Mouse (Mus musculus) kidney, embryonic 15.5 days (tissue): Measurements from ENCODE around the gene Islr. TPM values are rescaled to one million over a fixed set of nuclear protein-coding genes. Genes with fewer than 3 reads are reported as not detected.
A peak's percentile ranks its signal among the peaks of the same experiment; 100 is the strongest.

Experiments used
- ATAC-seq: fragments of 200-750 bp; cut with Nextera tagmentation; replicated peaks from 2 replicates; pipeline ENCODE4 v1.8.0; 2017; ENCODE audit warnings: moderate TSS enrichment; ENCODE audit not compliant: low FRiP score
- H3K27ac ChIP-seq: fragments of 300-500 bp; sonication (generic); 2 replicates; pipeline ENCODE4 v1.5.1; 2015; ENCODE audit warnings: mild to moderate bottlenecking, inconsistent platforms
- H3K27me3 ChIP-seq: fragments of 300-500 bp; sonication (generic); 2 replicates; pipeline ENCODE4 v1.6.1; 2015; ENCODE audit warnings: inconsistent platforms
- H3K36me3 ChIP-seq: fragments of 300-500 bp; sonication (generic); 2 replicates; pipeline ENCODE4 v1.6.1; 2015; ENCODE audit warnings: inconsistent platforms
- H3K4me1 ChIP-seq: fragments of 300-500 bp; sonication (generic); 2 replicates; pipeline ENCODE4 v1.6.1; 2015; ENCODE audit warnings: inconsistent platforms
- H3K4me2 ChIP-seq: fragments of 300-500 bp; sonication (generic); 2 replicates; pipeline ENCODE4 v1.6.1; 2015; ENCODE audit warnings: moderate library complexity, mild to moderate bottlenecking, inconsistent platforms
- H3K4me3 ChIP-seq: fragments of 300-500 bp; sonication (generic); replicated peaks from 2 replicates; pipeline ENCODE4 v1.5.1; 2015; ENCODE audit warnings: mild to moderate bottlenecking, inconsistent platforms
- H3K9ac ChIP-seq: fragments of 300-500 bp; sonication (generic); 2 replicates; pipeline ENCODE4 v1.6.1; 2015; ENCODE audit warnings: mild to moderate bottlenecking, inconsistent platforms
- H3K9me3 ChIP-seq: fragments of 300-500 bp; sonication (generic); replicated peaks from 2 replicates; pipeline ENCODE4 v1.6.1; 2016; ENCODE audit warnings: inconsistent platforms
- WGBS: fragments of 180-500 bp; shearing (Covaris S2); methylation state at CpG from one replicate; pipeline ENCODE4 v1.1.7; 2015; ENCODE audit warnings: mixed read lengths; 5-methylcytosine and 5-hydroxymethylcytosine counted together
- polyA plus RNA-seq: library from polyadenylated mRNA; unstranded; fragments of >200 nt; fragmentation: Nextera tagmentation; extraction: Ambion mirVana; gene quantifications from 2 replicates; pipeline ENCODE4 v1.2.1, GENCODE M21; 2015

The Islr gene
- polyA plus RNA-seq, 1 experiment from 2014 or later, result 94.7 TPM

- 0 out of 2 replicates have a peak, but pooled peaks cover 3% of the 10 kb centered on the region for H3K36me3 ChIP-seq
- H3K9me3 ChIP-seq, result no peaks in the 10 kb centered on the region
- peak overlapping the region; percentile 58 for H3K4me2 ChIP-seq
- H3K4me3 ChIP-seq, result peak overlapping the region; percentile 39
- peak overlapping the region; percentile 23; the same call in 1 of the 2 replicates for H3K9ac ChIP-seq
- peaks cover 73% of the 10 kb centered on the region for H3K4me1 ChIP-seq
- 69% methylated on average over 13 of the region's 13 CpGs for WGBS
- 0 out of 2 replicates have a peak, but pooled peaks have one; percentile 5 for ATAC-seq
- peak overlapping the region; percentile 95 for H3K27ac ChIP-seq
- H3K27me3 ChIP-seq, result no peaks in the 10 kb centered on the region
Observed at GRCm38 (mm10) chr9:58157838-58158237, 46.3 kb downstream of the Islr start.

GRCm38 (mm10) chr9:58156819-58157560, 47.1 kb downstream of the Islr start:
- Histone ChIP-seq H3K4me2 (peak overlapping the region; percentile 58), H3K27me3 (no peaks in the 10 kb centered on the region), H3K27ac (peak overlapping the region; percentile 95), H3K36me3 (peaks cover 5% of the 10 kb centered on the region; the same call in 1 of the 2 replicates), H3K4me3 (peak overlapping the region; percentile 39), H3K9ac (peak overlapping the region; percentile 8; the same call in 1 of the 2 replicates), H3K4me1 (peaks cover 72% of the 10 kb centered on the region), H3K9me3 (no peaks in the 10 kb centered on the region)
- no peak for ATAC-seq
- 85% methylated on average over 22 of the region's 22 CpGs for WGBS

GRCm38 (mm10) chr9:58155366-58155765, 48.7 kb downstream of the Islr start:
- no peak overlapping the region for H3K9ac ChIP-seq
- peak; percentile 41; the same call in 1 of the 2 replicates for ATAC-seq
- peak overlapping the region; percentile 95 for H3K27ac ChIP-seq
- peak overlapping the region; percentile 58; the same call in 1 of the 2 replicates for H3K4me2 ChIP-seq
- H3K4me1 ChIP-seq, result peaks cover 67% of the 10 kb centered on the region
- 36% methylated on average over 3 of the region's 3 CpGs for WGBS
- H3K36me3 ChIP-seq, result peaks cover 18% of the 10 kb centered on the region; the same call in 1 of the 2 replicates
- no peak overlapping the region for H3K4me3 ChIP-seq
- no peaks in the 10 kb centered on the region for H3K27me3 ChIP-seq
- no peaks in the 10 kb centered on the region for H3K9me3 ChIP-seq

GRCm38 (mm10) chr9:58153095-58153494, 51.0 kb downstream of the Islr start:
- Histone ChIP-seq H3K27me3 (no peaks in the 10 kb centered on the region), H3K4me1 (peaks cover 45% of the 10 kb centered on the region)

GRCm38 (mm10) chr9:58150733-58151361, 53.3 kb downstream of the Islr start:
- H3K4me2 ChIP-seq, result no peak overlapping the region
- no peak for ATAC-seq
- WGBS, result 68% methylated on average over 4 of the region's 4 CpGs

More at GRCm38 (mm10) chr9:58153095-58153494, 51.0 kb downstream of the Islr start:
- Histone ChIP-seq H3K4me3 (no peak overlapping the region), H3K4me2 (no peak overlapping the region), H3K36me3 (peaks cover 24% of the 10 kb centered on the region), H3K9me3 (no peaks in the 10 kb centered on the region), H3K9ac (no peak overlapping the region), H3K27ac (peak overlapping the region; percentile 45)
- WGBS, result 75% methylated on average over 3 of the region's 3 CpGs
- no peak for ATAC-seq

GRCm38 (mm10) chr9:58148806-58149205, 55.3 kb downstream of the Islr start:
- Histone ChIP-seq H3K36me3 (peaks cover 27% of the 10 kb centered on the region), H3K9me3 (no peaks in the 10 kb centered on the region), H3K4me2 (no peak overlapping the region), H3K4me1 (peaks cover 24% of the 10 kb centered on the region), H3K27ac (no peak overlapping the region), H3K9ac (no peak overlapping the region), H3K4me3 (no peak overlapping the region), H3K27me3 (no peaks in the 10 kb centered on the region)
- WGBS, result 74% methylated on average over 2 of the region's 2 CpGs
- ATAC-seq, result no peak

More at GRCm38 (mm10) chr9:58150733-58151361, 53.3 kb downstream of the Islr start:
- no peak overlapping the region for H3K9ac ChIP-seq
- H3K9me3 ChIP-seq, result no peaks in the 10 kb centered on the region
- H3K27ac ChIP-seq, result no peak overlapping the region
- peaks cover 25% of the 10 kb centered on the region for H3K4me1 ChIP-seq
- no peaks in the 10 kb centered on the region for H3K27me3 ChIP-seq
- H3K4me3 ChIP-seq, result no peak overlapping the region
- H3K36me3 ChIP-seq, result peaks cover 29% of the 10 kb centered on the region

- peaks cover 37% of the 10 kb centered on the region for H3K4me1 ChIP-seq
- ATAC-seq, result peak; percentile 17; the same call in 1 of the 2 replicates
- no peak overlapping the region for H3K4me2 ChIP-seq
- no peaks in the 10 kb centered on the region for H3K9me3 ChIP-seq
- no peak overlapping the region for H3K9ac ChIP-seq
- H3K27me3 ChIP-seq, result no peaks in the 10 kb centered on the region
- H3K36me3 ChIP-seq, result peaks cover 19% of the 10 kb centered on the region; the same call in 1 of the 2 replicates
- H3K4me3 ChIP-seq, result no peak overlapping the region
- 51% methylated on average over 5 of the region's 5 CpGs for WGBS
- H3K27ac ChIP-seq, result no peak overlapping the region
Observed at GRCm38 (mm10) chr9:58145417-58145816, 58.7 kb downstream of the Islr start.

- Histone ChIP-seq H3K4me3 (no peak overlapping the region), H3K4me1 (peaks cover 45% of the 10 kb centered on the region), H3K9me3 (no peaks in the 10 kb centered on the region), H3K27me3 (no peaks in the 10 kb centered on the region), H3K27ac (0 out of 2 replicates have a peak overlapping the region, but pooled peaks have one; percentile 1), H3K9ac (no peak overlapping the region), H3K4me2 (no peak overlapping the region), H3K36me3 (peaks cover 19% of the 10 kb centered on the region; the same call in 1 of the 2 replicates)
- 44% methylated on average over 1 of the region's 1 CpGs for WGBS
- ATAC-seq, result no peak
Observed at GRCm38 (mm10) chr9:58144664-58145063, 59.4 kb downstream of the Islr start.

- Histone ChIP-seq H3K27ac (peak overlapping the region; percentile 56; the same call in 1 of the 2 replicates), H3K9me3 (no peaks in the 10 kb centered on the region), H3K4me3 (no peak overlapping the region), H3K36me3 (0 out of 2 replicates have a peak, but pooled peaks cover 13% of the 10 kb centered on the region), H3K4me1 (peaks cover 55% of the 10 kb centered on the region), H3K9ac (no peak overlapping the region), H3K27me3 (no peaks in the 10 kb centered on the region), H3K4me2 (no peak overlapping the region)
- 29% methylated on average over 7 of the region's 7 CpGs for WGBS
- no peak; the same call in 1 of the 2 replicates for ATAC-seq
Observed at GRCm38 (mm10) chr9:58143419-58143818, 60.7 kb downstream of the Islr start.

GRCm38 (mm10) chr9:58139947-58140346, 64.2 kb downstream of the Islr start:
- Histone ChIP-seq H3K9me3 (no peaks in the 10 kb centered on the region), H3K36me3 (0 out of 2 replicates have a peak, but pooled peaks cover 8% of the 10 kb centered on the region), H3K27me3 (no peaks in the 10 kb centered on the region), H3K4me2 (no peak overlapping the region), H3K4me1 (peaks cover 71% of the 10 kb centered on the region), H3K4me3 (no peak overlapping the region), H3K9ac (no peak overlapping the region), H3K27ac (no peak overlapping the region)
- WGBS, result 41% methylated on average over 6 of the region's 6 CpGs
- no peak for ATAC-seq

GRCm38 (mm10) chr9:58135921-58136321, 68.2 kb downstream of the Islr start:
- Histone ChIP-seq H3K9me3 (no peaks in the 10 kb centered on the region), H3K4me2 (peak overlapping the region; percentile 46), H3K9ac (no peak overlapping the region), H3K27ac (peak overlapping the region; percentile 83; the same call in 1 of the 2 replicates), H3K27me3 (no peaks in the 10 kb centered on the region), H3K36me3 (0 out of 2 replicates have a peak, but pooled peaks cover under 1% of the 10 kb centered on the region), H3K4me1 (peaks cover 84% of the 10 kb centered on the region), H3K4me3 (peak overlapping the region; percentile 23)
- ATAC-seq, result peak; percentile 31; the same call in 1 of the 2 replicates
- 13% methylated on average over 2 of the region's 2 CpGs for WGBS

- peak overlapping the region; percentile 46 for H3K4me2 ChIP-seq
- peak overlapping the region; percentile 83 for H3K27ac ChIP-seq
- H3K4me1 ChIP-seq, result peaks cover 84% of the 10 kb centered on the region
- 0 out of 2 replicates have a peak, but pooled peaks cover 3% of the 10 kb centered on the region for H3K27me3 ChIP-seq
- ATAC-seq, result no peak
- peak overlapping the region; percentile 23 for H3K4me3 ChIP-seq
- no peaks in the 10 kb centered on the region for H3K9me3 ChIP-seq
- no peaks in the 10 kb centered on the region for H3K36me3 ChIP-seq
- 18% methylated on average over 7 of the region's 7 CpGs for WGBS
- no peak overlapping the region for H3K9ac ChIP-seq
Observed at GRCm38 (mm10) chr9:58134906-58135305, 69.2 kb downstream of the Islr start.
